Mouse (Mus musculus) CH12.LX (cell line): ENCODE results near the gene Vipr2.

ENCODE experiments used
- CTCF ChIP-seq, 2 experiments: IDR thresholded peaks in 1 of 2; conservative IDR thresholded peaks in 1 of 2; 2 replicates each; pipeline ENCODE4 v1.5.1; 2011 to 2012; ENCODE audit warnings: low read depth in 2 of 2, low read length in 2 of 2, improper control_type of control experiment in 1 of 2, inconsistent platforms in 1 of 2, mild to moderate bottlenecking in 1 of 2, moderate library complexity in 1 of 2
- E2F4 ChIP-seq: IDR thresholded peaks from 2 replicates; pipeline ENCODE4 v1.6.1; 2011; ENCODE audit warnings: low read depth, low read length, improper control_type of control experiment; ENCODE audit not compliant: insufficient replicate concordance
- EP300 ChIP-seq: IDR thresholded peaks from 2 replicates; pipeline ENCODE4 v1.6.1; 2011; ENCODE audit warnings: low read length, improper control_type of control experiment
- MAFK ChIP-seq: IDR thresholded peaks from 2 replicates; pipeline ENCODE4 v1.6.1; 2011; ENCODE audit warnings: low read length, improper control_type of control experiment; ENCODE audit not compliant: insufficient replicate concordance
- MEF2A ChIP-seq: IDR thresholded peaks from 2 replicates; pipeline ENCODE4 v1.6.1; 2014; ENCODE audit warnings: low read depth, mild to moderate bottlenecking, inconsistent platforms, low read length, improper control_type of control experiment, borderline replicate concordance
- MXI1 ChIP-seq: IDR thresholded peaks from 2 replicates; pipeline ENCODE4 v1.6.1; 2011; ENCODE audit warnings: mild to moderate bottlenecking, low read depth, low read length, improper control_type of control experiment
- NELFE ChIP-seq: IDR thresholded peaks from 2 replicates; pipeline ENCODE4 v1.6.1; 2011; ENCODE audit warnings: low read depth, low read length, improper control_type of control experiment
- NRF1 ChIP-seq: IDR thresholded peaks from 2 replicates; pipeline ENCODE4 v1.6.1; 2014; ENCODE audit warnings: low read depth, mild to moderate bottlenecking, inconsistent platforms, low read length, improper control_type of control experiment, moderate library complexity
- POLR2A ChIP-seq: IDR thresholded peaks from 2 replicates; pipeline ENCODE4 v1.6.1; 2011; ENCODE audit warnings: low read depth, mild to moderate bottlenecking, improper control_type of control experiment, low read length
- TCF12 ChIP-seq: IDR thresholded peaks from 2 replicates; pipeline ENCODE4 v1.6.1; 2014; ENCODE audit warnings: low read depth, mild to moderate bottlenecking, inconsistent platforms, low read length, improper control_type of control experiment
- ZC3H11A ChIP-seq: IDR thresholded peaks from 2 replicates; pipeline ENCODE4 v1.6.1; 2012; ENCODE audit warnings: low read depth, mild to moderate bottlenecking, inconsistent platforms, low read length, improper control_type of control experiment

DNA sequence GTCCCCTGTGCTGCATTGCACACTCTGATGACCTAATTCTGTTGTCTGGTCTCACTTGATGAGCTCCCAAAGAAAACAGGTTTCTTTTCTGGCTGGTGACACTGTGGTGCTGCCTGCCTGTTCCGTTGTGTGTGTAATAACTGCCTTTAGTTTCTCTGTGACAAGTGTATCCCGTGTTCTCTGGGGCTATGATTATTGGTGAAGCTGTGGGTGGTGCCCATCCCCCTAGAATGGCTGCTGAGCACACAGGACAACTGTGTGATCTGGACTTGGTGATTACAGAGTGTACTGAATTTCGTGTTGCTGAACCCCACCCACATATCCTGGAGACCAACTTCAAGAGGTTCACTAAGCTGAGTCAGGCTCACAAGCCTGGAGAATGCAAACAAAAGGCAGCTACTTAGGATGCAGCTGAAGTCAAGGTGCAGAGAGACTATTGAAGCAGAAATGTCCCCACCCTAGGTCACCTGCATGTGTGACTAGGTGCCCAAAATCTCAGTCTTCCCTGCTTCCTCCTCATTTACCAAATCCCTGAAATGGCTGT lies 18.9 kb downstream of the Vipr2 start:
- no peak for TF ChIP-seq EP300
- no peak for TF ChIP-seq POLR2A
- TF ChIP-seq E2F4, result no peak
- TF ChIP-seq CTCF (conservative IDR thresholded peaks at IDR 0.05 in 1 of 2, IDR thresholded peaks at IDR 0.05 in 1 of 2; ENCODE audit: low read depth in 2 of 2, low read length in 2 of 2), result no peak
- TF ChIP-seq MAFK, result no peak
- no peak for TF ChIP-seq NRF1
- TF ChIP-seq TCF12, result no peak
- no peak for TF ChIP-seq NELFE
- TF ChIP-seq ZC3H11A, result no peak
- TF ChIP-seq MXI1, result no peak
- TF ChIP-seq MEF2A, result no peak
